Mouse (Mus musculus): ENCODE measurements at regions not wholly inside any gene's neighbourhood (a gene's known extent, or its start where the extent isn't known, plus 50 kb on each side); places are given as distances from the start of the nearest gene placed in this dataset.

DNA sequence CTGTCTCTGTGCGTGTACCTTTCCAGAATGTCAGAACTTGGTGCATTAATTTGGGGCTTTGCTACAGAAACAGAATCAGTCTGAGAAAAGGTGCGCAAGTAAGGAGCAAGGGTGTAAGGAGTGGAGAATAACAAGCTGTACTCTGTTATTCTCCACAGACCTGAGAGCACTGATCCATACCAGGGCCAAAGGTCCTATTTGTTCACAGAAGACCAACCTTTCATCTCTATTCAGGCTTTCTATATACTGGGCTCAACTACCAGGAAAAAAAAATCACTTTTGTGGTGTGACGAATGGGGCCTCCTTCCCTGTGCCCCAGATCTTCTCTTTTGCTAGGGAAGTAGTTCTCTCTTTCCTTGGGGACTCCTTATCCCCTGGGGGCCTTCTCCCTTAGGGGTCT, 210.8 kb upstream of the Irx2 start:
- Histone ChIP-seq H3K9me3 (ENCODE audit: control insufficient read depth, low read length) (no peaks in the 10 kb centered on the region), H3K4me3 (ENCODE audit: insufficient read depth in 1 of 2, low read depth in 2 of 2, low read length in 2 of 2) (no peak overlapping the region), H3K4me1 (replicated peaks; ENCODE audit: control insufficient read depth in 2 of 2, insufficient read depth in 2 of 2, low read length in 1 of 2) (no peaks in the 10 kb centered on the region), H3K4me2 (ENCODE audit: low read depth) (no peak overlapping the region), H3K27ac (no peak overlapping the region), H3K9ac (replicated peaks) (no peak overlapping the region), H3K36me3 (replicated peaks; ENCODE audit: control insufficient read depth, insufficient read depth, low read depth) (no peaks in the 10 kb centered on the region), H3K27me3 (ENCODE audit: control insufficient read depth, insufficient read depth, low read length) (no peaks in the 10 kb centered on the region)
- ATAC-seq (ENCODE audit: insufficient read depth) (no peak), DNase-seq (ENCODE audit: low read depth in 3 of 3, low spot score in 3 of 3) (no peak)
- whole genome bisulfite sequencing (ENCODE audit: insufficient replicate concordance): 60% methylated on average over 3 of the region's 3 CpGs
- no peak for TF ChIP-seq EP300 (IDR thresholded peaks at IDR 0.05; ENCODE audit: low read depth)
- no peak for TF ChIP-seq CTCF (IDR thresholded peaks at IDR 0.05; ENCODE audit: low read depth)

DNA sequence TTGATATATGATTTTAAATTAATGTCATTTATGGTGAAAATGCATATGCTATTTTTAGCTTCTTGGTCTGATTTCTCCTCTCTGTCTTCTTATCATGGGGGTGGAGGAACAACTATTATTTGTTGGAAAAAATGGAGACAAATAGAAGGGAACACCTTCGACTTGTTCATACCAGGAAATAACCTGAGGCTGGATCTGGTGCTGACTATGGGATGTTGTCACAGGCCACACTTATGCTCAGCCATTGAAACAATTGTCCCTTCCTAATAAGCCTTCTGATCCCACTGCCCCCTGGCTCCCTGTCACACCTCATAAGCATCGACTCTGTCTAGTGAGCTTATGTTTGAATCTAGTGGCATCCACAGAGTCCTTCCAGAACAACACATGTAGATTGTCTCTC, 210.3 kb upstream of the Irx2 start:
- no peak overlapping the region for H3K9ac ChIP-seq (replicated peaks)
- no peak overlapping the region for H3K4me3 ChIP-seq (ENCODE audit: insufficient read depth in 1 of 2, low read depth in 2 of 2, low read length in 2 of 2)
- H3K36me3 ChIP-seq (replicated peaks; ENCODE audit: control insufficient read depth, insufficient read depth, low read depth): no peaks in the 10 kb centered on the region
- 45% methylated on average over 2 of the region's 2 CpGs for WGBS (ENCODE audit: insufficient replicate concordance)
- H3K4me2 ChIP-seq (ENCODE audit: low read depth): no peak overlapping the region
- no peaks in the 10 kb centered on the region for H3K9me3 ChIP-seq (ENCODE audit: control insufficient read depth, low read length)
- no peaks in the 10 kb centered on the region for H3K27me3 ChIP-seq (ENCODE audit: control insufficient read depth, insufficient read depth, low read length)
- no peak overlapping the region for H3K27ac ChIP-seq
- ATAC-seq (ENCODE audit: insufficient read depth) (no peak), DNase-seq (ENCODE audit: low read depth in 3 of 3, low spot score in 3 of 3) (no peak)
- no peaks in the 10 kb centered on the region for H3K4me1 ChIP-seq (replicated peaks; ENCODE audit: control insufficient read depth in 2 of 2, insufficient read depth in 2 of 2, low read length in 1 of 2)
- TF ChIP-seq CTCF (IDR thresholded peaks at IDR 0.05; ENCODE audit: low read depth) (no peak), EP300 (IDR thresholded peaks at IDR 0.05; ENCODE audit: low read depth) (no peak)

DNA sequence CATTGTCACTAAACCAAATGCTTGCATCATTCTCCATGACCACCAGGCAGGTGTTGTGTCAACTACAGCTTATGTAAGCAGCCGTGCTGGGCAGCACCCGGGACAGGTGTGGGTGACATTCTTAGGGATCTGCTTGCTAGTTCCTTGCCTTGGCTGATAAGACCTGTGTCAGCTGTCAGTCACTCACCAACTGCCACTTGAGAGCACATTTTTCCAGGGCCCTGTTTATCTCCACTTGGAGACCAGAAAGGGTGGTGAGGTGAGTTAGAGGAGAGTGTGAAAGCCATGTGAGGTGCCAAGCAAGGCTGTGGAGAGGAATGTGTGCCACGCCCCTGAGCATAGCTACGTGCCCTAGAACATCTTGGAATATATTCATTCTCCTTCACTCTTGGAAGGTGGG, 209.1 kb upstream of the Irx2 start:
- 71% methylated on average over 4 of the region's 4 CpGs for WGBS (ENCODE audit: insufficient replicate concordance)
- no peak for DNase-seq (ENCODE audit: low read depth in 3 of 3, low spot score in 3 of 3)

DNA sequence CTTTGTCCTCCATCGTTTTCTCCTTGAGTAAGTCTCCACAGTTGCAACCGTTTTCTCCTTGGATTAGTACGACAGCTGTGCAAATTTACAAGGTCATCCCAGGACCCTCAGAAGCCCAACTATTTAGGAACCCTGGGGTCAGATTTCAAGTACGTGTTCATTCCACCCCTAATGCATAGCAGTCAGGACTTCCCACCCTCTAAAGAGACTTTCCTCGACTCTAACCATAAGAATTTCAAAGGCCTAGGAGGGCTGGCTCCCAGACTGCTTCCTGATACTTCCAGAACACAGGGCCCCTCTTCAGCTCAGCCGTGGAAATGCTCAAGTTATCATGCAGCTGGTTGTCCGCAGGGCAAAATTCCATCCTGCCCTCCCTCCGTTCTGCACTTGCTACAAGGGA, 202.7 kb upstream of the Irx2 start:
- Histone ChIP-seq H3K27me3 (ENCODE audit: control insufficient read depth, insufficient read depth, low read length) (no peaks in the 10 kb centered on the region), H3K36me3 (replicated peaks; ENCODE audit: control insufficient read depth, insufficient read depth, low read depth) (no peaks in the 10 kb centered on the region), H3K4me3 (ENCODE audit: insufficient read depth in 1 of 2, low read depth in 2 of 2, low read length in 2 of 2) (no peak overlapping the region), H3K4me1 (replicated peaks; ENCODE audit: control insufficient read depth in 2 of 2, insufficient read depth in 2 of 2, low read length in 1 of 2) (0 out of 4 replicates have a peak, but pooled peaks cover 0 to 2% of the 10 kb centered on the region in 2 experiments), H3K9ac (replicated peaks) (no peak overlapping the region), H3K9me3 (ENCODE audit: control insufficient read depth, low read length) (no peaks in the 10 kb centered on the region), H3K4me2 (ENCODE audit: low read depth) (no peak overlapping the region), H3K27ac (no peak overlapping the region)
- no peak for ATAC-seq (ENCODE audit: insufficient read depth)
- no peak for TF ChIP-seq CTCF (IDR thresholded peaks at IDR 0.05; ENCODE audit: low read depth)
- TF ChIP-seq EP300 (IDR thresholded peaks at IDR 0.05; ENCODE audit: low read depth): no peak
- WGBS (ENCODE audit: insufficient replicate concordance): 57% methylated on average over 8 of the region's 8 CpGs
- no peak for DNase-seq (ENCODE audit: low read depth in 3 of 3, low spot score in 3 of 3)

More for the DNA sequence above, 209.1 kb upstream of the Irx2 start:
- TF ChIP-seq CTCF (IDR thresholded peaks at IDR 0.05; ENCODE audit: low read depth) (no peak), EP300 (IDR thresholded peaks at IDR 0.05; ENCODE audit: low read depth) (no peak)
- Histone ChIP-seq H3K36me3 (replicated peaks; ENCODE audit: control insufficient read depth, insufficient read depth, low read depth) (no peaks in the 10 kb centered on the region), H3K9me3 (ENCODE audit: control insufficient read depth, low read length) (no peaks in the 10 kb centered on the region), H3K27ac (no peak overlapping the region), H3K4me2 (ENCODE audit: low read depth) (no peak overlapping the region), H3K4me3 (ENCODE audit: insufficient read depth in 1 of 2, low read depth in 2 of 2, low read length in 2 of 2) (no peak overlapping the region), H3K27me3 (ENCODE audit: control insufficient read depth, insufficient read depth, low read length) (no peaks in the 10 kb centered on the region), H3K4me1 (replicated peaks; ENCODE audit: control insufficient read depth in 2 of 2, insufficient read depth in 2 of 2, low read length in 1 of 2) (0 out of 4 replicates have a peak, but pooled peaks cover 0 to 2% of the 10 kb centered on the region in 2 experiments), H3K9ac (replicated peaks) (no peak overlapping the region)
- ATAC-seq (ENCODE audit: insufficient read depth): no peak

DNA sequence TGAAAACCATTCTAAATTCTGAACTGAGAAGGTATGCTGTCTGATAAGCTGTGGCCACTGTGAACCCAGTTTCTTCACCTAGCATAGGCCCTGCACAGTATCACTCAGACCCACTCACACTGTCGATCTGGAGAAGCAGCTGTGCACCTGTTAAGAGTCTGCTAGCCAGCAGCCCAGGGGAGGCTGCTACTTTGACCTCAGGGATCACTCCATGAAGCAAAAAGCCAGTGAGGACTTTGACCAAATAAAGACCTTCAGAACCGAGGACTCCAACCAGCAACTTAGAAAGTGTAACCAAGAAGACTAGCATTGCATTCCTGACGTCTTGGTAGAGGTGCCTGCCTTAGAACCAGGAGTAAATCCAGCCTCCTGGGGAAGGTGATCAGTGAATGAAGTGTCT, 183.3 kb upstream of the Irx2 start:
- 37% methylated on average over 3 of the region's 3 CpGs for WGBS (ENCODE audit: insufficient replicate concordance)

More for the DNA sequence above, 183.3 kb upstream of the Irx2 start:
- no peak for DNase-seq (ENCODE audit: low read depth in 3 of 3, low spot score in 3 of 3)
- no peak overlapping the region for H3K27ac ChIP-seq
- no peak overlapping the region for H3K4me2 ChIP-seq (ENCODE audit: low read depth)
- H3K4me1 ChIP-seq (replicated peaks; ENCODE audit: control insufficient read depth in 2 of 2, insufficient read depth in 2 of 2, low read length in 1 of 2): no peaks in the 10 kb centered on the region
- TF ChIP-seq EP300 (IDR thresholded peaks at IDR 0.05; ENCODE audit: low read depth) (no peak), CTCF (IDR thresholded peaks at IDR 0.05; ENCODE audit: low read depth) (no peak)
- no peaks in the 10 kb centered on the region for H3K9me3 ChIP-seq (ENCODE audit: control insufficient read depth, low read length)
- H3K36me3 ChIP-seq (replicated peaks; ENCODE audit: control insufficient read depth, insufficient read depth, low read depth): no peaks in the 10 kb centered on the region
- no peak for ATAC-seq (ENCODE audit: insufficient read depth)
- H3K9ac ChIP-seq (replicated peaks): no peak overlapping the region
- no peaks in the 10 kb centered on the region for H3K27me3 ChIP-seq (ENCODE audit: control insufficient read depth, insufficient read depth, low read length)
- no peak overlapping the region for H3K4me3 ChIP-seq (ENCODE audit: insufficient read depth in 1 of 2, low read depth in 2 of 2, low read length in 2 of 2)

Measured in liver, embryonic 14.5 days (tissue).